Mouse (Mus musculus) heart, postnatal 0 days (tissue): ENCODE data around the gene Pdcd1lg2.

Source experiments
- CTCF ChIP-seq: IDR thresholded peaks from 2 replicates; pipeline ENCODE4 v1.5.1; 2016; ENCODE audit warnings: antibody characterized with exemption, control low read depth, low read depth
- EP300 ChIP-seq: IDR thresholded peaks from 2 replicates; pipeline ENCODE4 v1.6.1; 2016; ENCODE audit warnings: antibody characterized with exemption, low read depth

GRCm38 (mm10) chr19:29418661-29419115, 8.0 kb downstream of the Pdcd1lg2 start:
- no peak for TF ChIP-seq EP300
- TF ChIP-seq CTCF, result no peak
